Mouse (Mus musculus) limb, embryonic 11.5 days (tissue): ENCODE measurements at regions not wholly inside any gene's neighbourhood (a gene's known extent, or its start where the extent isn't known, plus 50 kb on each side); places are given as distances from the start of the nearest gene placed in this dataset.

Experiments
- ATAC-seq: fragments of 200-750 bp; cut with Nextera tagmentation; 2 replicates; pipeline ENCODE4 v1.8.0; 2017; ENCODE audit warnings: low read depth; ENCODE audit not compliant: insufficient number of reproducible peaks, low FRiP score, low TSS enrichment
- DNase-seq: peaks from one replicate; pipeline ENCODE4 v3.0.0-alpha.2; 2015; ENCODE audit warnings: low spot score
- H3K27ac ChIP-seq: fragments of 300-500 bp; sonication (generic); replicated peaks from 2 replicates; pipeline ENCODE4 v1.5.1; 2014; ENCODE audit warnings: low read depth, mild to moderate bottlenecking, low read length
- H3K27me3 ChIP-seq: fragments of 300-500 bp; sonication (generic); 2 replicates; pipeline ENCODE4 v1.6.1; 2014; ENCODE audit warnings: mild to moderate bottlenecking, low read length, mixed read lengths; ENCODE audit not compliant: control insufficient read depth, insufficient read depth
- H3K36me3 ChIP-seq: fragments of 300-500 bp; sonication (generic); 2 replicates; pipeline ENCODE4 v1.6.1; 2014; ENCODE audit warnings: mild to moderate bottlenecking, low read length, moderate library complexity, mixed read lengths; ENCODE audit not compliant: control insufficient read depth, insufficient read depth
- H3K4me1 ChIP-seq: fragments of 300-500 bp; sonication (generic); 2 replicates; pipeline ENCODE4 v1.6.1; 2014; ENCODE audit warnings: low read length, mixed read lengths; ENCODE audit not compliant: control insufficient read depth, insufficient read depth
- H3K4me2 ChIP-seq: fragments of 300-500 bp; sonication (generic); 2 replicates; pipeline ENCODE4 v1.6.1; 2014; ENCODE audit warnings: low read depth, mild to moderate bottlenecking, moderate library complexity; ENCODE audit not compliant: severe bottlenecking
- H3K4me3 ChIP-seq: fragments of 300-500 bp; sonication (generic); 2 replicates; pipeline ENCODE4 v1.5.1; 2014; ENCODE audit warnings: low read depth, low read length
- H3K9ac ChIP-seq: fragments of 300-500 bp; sonication (generic); 2 replicates; pipeline ENCODE4 v1.6.1; 2014; ENCODE audit warnings: mild to moderate bottlenecking, low read length
- H3K9me3 ChIP-seq: fragments of 300-500 bp; sonication (generic); 2 replicates; pipeline ENCODE4 v1.6.1; 2016; ENCODE audit warnings: low read length; ENCODE audit not compliant: control insufficient read depth
- WGBS: fragments of 180-500 bp; shearing (Covaris S2); extraction: QIAGEN DNeasy Blood & Tissue Kit; methylation state at CpG from one replicate; pipeline ENCODE4 v1.1.7; 2014; 5-methylcytosine and 5-hydroxymethylcytosine counted together

- WGBS: 100% methylated on average over 1 of the region's 1 CpGs
- H3K4me1 ChIP-seq: no peaks in the 10 kb centered on the region
- no peak overlapping the region for H3K4me3 ChIP-seq
- H3K27ac ChIP-seq: no peak overlapping the region
- H3K9ac ChIP-seq: no peak overlapping the region
- no peaks in the 10 kb centered on the region for H3K36me3 ChIP-seq
- H3K9me3 ChIP-seq: no peaks in the 10 kb centered on the region
- no peak overlapping the region for H3K4me2 ChIP-seq
- no peak for DNase-seq
- no peaks in the 10 kb centered on the region for H3K27me3 ChIP-seq
- no peak for ATAC-seq
Observed at GRCm38 (mm10) chr19:54332140-54332539, 288.2 kb downstream of the Adra2a start.

GRCm38 (mm10) chr19:54340778-54341291 is 296.9 kb downstream of the Adra2a start:
- H3K27me3 ChIP-seq: no peaks in the 10 kb centered on the region
- no peak overlapping the region for H3K4me2 ChIP-seq
- no peaks in the 10 kb centered on the region for H3K36me3 ChIP-seq
- no peak overlapping the region for H3K4me3 ChIP-seq
- 84% methylated on average over 2 of the region's 2 CpGs for WGBS
- H3K9ac ChIP-seq: no peak overlapping the region
- no peak for ATAC-seq
- H3K9me3 ChIP-seq: no peaks in the 10 kb centered on the region
- no peak overlapping the region for H3K27ac ChIP-seq
- DNase-seq: no peak
- no peaks in the 10 kb centered on the region for H3K4me1 ChIP-seq

- DNase-seq: no peak
- ATAC-seq: no peak
- Histone ChIP-seq H3K27ac (no peak overlapping the region), H3K27me3 (no peaks in the 10 kb centered on the region), H3K4me3 (no peak overlapping the region), H3K36me3 (no peaks in the 10 kb centered on the region), H3K4me2 (no peak overlapping the region), H3K9ac (no peak overlapping the region), H3K9me3 (no peaks in the 10 kb centered on the region), H3K4me1 (no peaks in the 10 kb centered on the region)
- 84% methylated on average over 7 of the region's 7 CpGs for WGBS
Observed at GRCm38 (mm10) chr19:54359731-54360130, 315.8 kb downstream of the Adra2a start.

- H3K4me3 ChIP-seq: no peak overlapping the region
- H3K9ac ChIP-seq: no peak overlapping the region
- H3K9me3 ChIP-seq: no peaks in the 10 kb centered on the region
- no peaks in the 10 kb centered on the region for H3K36me3 ChIP-seq
- no peak for ATAC-seq
- 92% methylated on average over 3 of the region's 3 CpGs for WGBS
- no peak overlapping the region for H3K4me2 ChIP-seq
- H3K27me3 ChIP-seq: no peaks in the 10 kb centered on the region
- no peaks in the 10 kb centered on the region for H3K4me1 ChIP-seq
- DNase-seq: no peak
- no peak overlapping the region for H3K27ac ChIP-seq
Observed at GRCm38 (mm10) chr19:54360660-54361059, 316.7 kb downstream of the Adra2a start.

GRCm38 (mm10) chr19:54385101-54385500 is 341.1 kb downstream of the Adra2a start:
- Histone ChIP-seq H3K27ac (no peak overlapping the region), H3K9me3 (no peaks in the 10 kb centered on the region), H3K4me2 (no peak overlapping the region), H3K27me3 (no peaks in the 10 kb centered on the region), H3K9ac (no peak overlapping the region), H3K4me1 (no peaks in the 10 kb centered on the region), H3K4me3 (no peak overlapping the region), H3K36me3 (no peaks in the 10 kb centered on the region)
- DNase-seq (no peak), ATAC-seq (no peak)

GRCm38 (mm10) chr19:54391406-54391805 is 347.5 kb downstream of the Adra2a start:
- Histone ChIP-seq H3K9me3 (no peaks in the 10 kb centered on the region), H3K27ac (no peak overlapping the region), H3K36me3 (no peaks in the 10 kb centered on the region), H3K4me3 (no peak overlapping the region), H3K4me1 (no peaks in the 10 kb centered on the region), H3K27me3 (no peaks in the 10 kb centered on the region), H3K9ac (no peak overlapping the region), H3K4me2 (no peak overlapping the region)
- ATAC-seq (no peak), DNase-seq (peak; percentile 37)
- WGBS: 36% methylated on average over 6 of the region's 6 CpGs

- DNase-seq (no peak), ATAC-seq (no peak)
- Histone ChIP-seq H3K4me3 (no peak overlapping the region), H3K36me3 (no peaks in the 10 kb centered on the region), H3K27me3 (no peaks in the 10 kb centered on the region), H3K4me2 (no peak overlapping the region), H3K9ac (no peak overlapping the region), H3K27ac (no peak overlapping the region), H3K4me1 (no peaks in the 10 kb centered on the region), H3K9me3 (no peaks in the 10 kb centered on the region)
- 18% methylated on average over 7 of the region's 7 CpGs for WGBS
Observed at GRCm38 (mm10) chr19:54399651-54400050, 355.7 kb downstream of the Adra2a start.

GRCm38 (mm10) chr19:54407904-54408303 is 364.0 kb downstream of the Adra2a start:
- Histone ChIP-seq H3K4me3 (no peak overlapping the region), H3K36me3 (no peaks in the 10 kb centered on the region), H3K4me2 (no peak overlapping the region), H3K9ac (no peak overlapping the region), H3K27me3 (no peaks in the 10 kb centered on the region), H3K4me1 (no peaks in the 10 kb centered on the region), H3K27ac (no peak overlapping the region), H3K9me3 (no peaks in the 10 kb centered on the region)
- no peak for DNase-seq
- 79% methylated on average over 4 of the region's 4 CpGs for WGBS
- no peak for ATAC-seq

- WGBS: 11% methylated on average over 2 of the region's 2 CpGs
- no peak overlapping the region for H3K9ac ChIP-seq
- no peaks in the 10 kb centered on the region for H3K4me1 ChIP-seq
- DNase-seq: peak; percentile 44
- H3K27me3 ChIP-seq: no peaks in the 10 kb centered on the region
- ATAC-seq: peak; percentile 54; the same call in 1 of the 2 replicates
- H3K9me3 ChIP-seq: no peaks in the 10 kb centered on the region
- no peaks in the 10 kb centered on the region for H3K36me3 ChIP-seq
- H3K4me2 ChIP-seq: no peak overlapping the region
- H3K4me3 ChIP-seq: no peak overlapping the region
- no peak overlapping the region for H3K27ac ChIP-seq
Observed at GRCm38 (mm10) chr19:54429062-54429461, 385.1 kb downstream of the Adra2a start.
